Mouse (Mus musculus): Measurements from ENCODE around the gene Wscd1.

GRCm38 (mm10) chr11:71764743-71765142, 15.0 kb downstream of the Wscd1 start:
- no peak for TF ChIP-seq CTCF (IDR thresholded peaks at IDR 0.05; ENCODE audit: low read depth)
- no peak for TF ChIP-seq EP300 (IDR thresholded peaks at IDR 0.05; ENCODE audit: low read depth)
